Mouse (Mus musculus): ENCODE results near the gene Krt222. TPM values are rescaled to one million over a fixed set of nuclear protein-coding genes. Genes with fewer than 3 reads are reported as not detected.

Gene Krt222
- total RNA-seq, 2 experiments from 2014 or later = 31.1 to 32.0 TPM

DNA sequence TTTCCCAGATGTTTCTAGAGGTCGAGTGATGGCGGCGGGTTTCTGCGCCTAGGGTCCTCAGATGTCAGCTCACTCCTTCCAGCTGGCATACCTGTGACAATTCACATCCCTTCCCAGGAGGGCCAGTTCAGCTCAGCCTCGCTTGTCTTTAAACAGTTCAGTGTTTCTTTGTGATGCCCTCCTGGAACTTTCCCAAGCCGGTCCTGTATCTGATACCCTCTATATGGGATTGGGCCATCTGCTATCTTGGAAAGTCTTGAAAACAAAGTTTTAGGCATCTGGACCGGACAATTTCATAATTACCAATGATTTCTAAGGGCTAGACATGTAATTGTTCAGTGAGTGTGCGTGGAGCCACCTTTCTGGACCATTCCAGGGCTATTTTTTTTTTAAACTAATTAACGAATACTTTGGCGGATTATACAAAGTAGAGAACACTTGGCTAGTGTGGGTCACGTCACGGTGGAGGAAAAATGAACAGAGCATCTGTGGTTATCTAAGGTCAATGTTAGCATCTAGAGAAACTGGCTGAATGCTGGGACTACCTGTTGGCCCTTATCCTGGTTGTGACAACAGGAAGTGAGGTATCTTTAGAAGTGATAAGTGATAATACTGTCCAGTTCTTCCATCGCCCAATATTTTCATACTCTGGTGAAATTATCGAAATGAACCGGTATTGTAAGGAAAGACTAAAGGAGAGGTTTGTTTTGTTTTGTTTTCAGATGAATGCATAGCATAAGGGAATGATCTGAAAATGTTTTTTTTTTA lies 12.7 kb downstream of the Krt222 start:
- no peak for TF ChIP-seq CTCF (IDR thresholded peaks at IDR 0.05)
- DNase-seq (ENCODE audit: extremely low spot score in 1 of 2, low spot score in 2 of 2) = no peak
- Histone ChIP-seq H3K27ac (peak overlapping the region; percentile 98), H3K4me3 (peak overlapping the region; percentile 90)
- intact Hi-C loops (cut with DNase I) = no loop called here

GRCm38 (mm10) chr11:99230261-99231048 lies 13.4 kb downstream of the Krt222 start, which contains the start of gene Smarce1:
Gene Smarce1, minus strand, starts transcription at chr11:99231017.
- peak; percentile 77 to 83 for DNase-seq (ENCODE audit: extremely low spot score in 1 of 2, low spot score in 2 of 2)
- Histone ChIP-seq H3K4me3 (peak within 1 kb of the TSS; percentile 90), H3K27ac (peak within 1 kb of the TSS; percentile 98)
- intact Hi-C loops (cut with DNase I) = no loop called here
- no peak for TF ChIP-seq CTCF (IDR thresholded peaks at IDR 0.05)

DNA sequence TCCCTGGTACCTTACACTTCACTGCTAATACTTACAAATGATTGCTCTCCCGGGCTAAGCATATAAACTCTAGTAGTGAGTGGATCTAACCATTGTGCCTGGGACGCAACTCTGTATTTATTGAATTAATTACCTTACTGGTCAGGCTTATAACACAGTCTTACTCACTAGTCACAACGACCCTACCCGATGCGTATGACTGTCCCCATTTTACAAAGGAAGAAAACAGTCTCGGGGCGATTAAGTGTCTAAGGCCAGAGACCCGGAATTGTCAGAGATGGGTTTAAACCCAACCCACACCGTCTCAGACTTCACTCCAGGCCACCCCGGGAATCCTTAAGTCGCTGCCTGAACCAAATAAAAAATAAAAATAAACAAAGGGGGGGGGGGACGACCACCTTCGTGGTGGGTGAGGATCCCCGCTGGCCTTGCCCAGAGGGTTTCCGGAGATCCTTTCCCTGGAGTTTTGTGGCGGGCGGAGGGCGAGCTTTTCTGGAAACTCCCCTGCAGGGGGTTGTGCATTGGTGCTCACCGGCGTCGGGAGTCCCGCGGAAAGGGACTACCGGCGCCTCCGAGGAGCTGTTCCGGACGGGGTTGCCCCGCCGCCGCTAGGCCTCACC lies 14.1 kb downstream of the Krt222 start:
- H3K27ac ChIP-seq = peak overlapping the region; percentile 98
- intact Hi-C loops (cut with DNase I) = loop anchor here (10.0 kb wide), 1 partner anchor 1085 kb away; the partner anchor contains the start of gene Eif1
- no peak for TF ChIP-seq CTCF (IDR thresholded peaks at IDR 0.05)
- no peak for DNase-seq (ENCODE audit: extremely low spot score in 1 of 2, low spot score in 2 of 2)
- H3K4me3 ChIP-seq = peak overlapping the region; percentile 90

DNA sequence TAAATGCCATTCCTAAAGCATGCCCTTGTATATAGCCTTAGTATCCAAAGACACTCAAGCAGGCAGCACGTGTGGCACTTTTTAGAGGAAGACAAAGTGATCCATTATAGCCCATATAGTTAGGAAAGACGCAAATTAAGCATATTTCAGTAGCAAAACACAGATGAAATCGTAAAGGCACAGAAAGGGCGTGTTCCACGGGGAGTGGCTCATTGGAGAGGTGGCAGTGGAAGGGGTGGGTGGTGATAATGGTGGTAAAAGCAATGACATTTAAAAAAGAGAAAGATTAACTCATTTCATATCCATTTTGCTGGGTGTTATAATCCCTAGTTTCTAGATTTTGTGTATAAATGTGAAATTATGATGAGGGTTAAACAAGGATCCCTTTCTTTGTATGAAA lies 17.6 kb downstream of the Krt222 start:
- intact Hi-C loops (cut with DNase I) = loop anchor here (10.0 kb wide), 1 partner anchor 1089 kb away; the partner anchor contains the start of gene Eif1
- DNase-seq (ENCODE audit: extremely low spot score in 1 of 2, low spot score in 2 of 2) = no peak
- TF ChIP-seq CTCF (IDR thresholded peaks at IDR 0.05) = no peak
- no peak overlapping the region for H3K4me3 ChIP-seq
- H3K27ac ChIP-seq = no peak overlapping the region

DNA sequence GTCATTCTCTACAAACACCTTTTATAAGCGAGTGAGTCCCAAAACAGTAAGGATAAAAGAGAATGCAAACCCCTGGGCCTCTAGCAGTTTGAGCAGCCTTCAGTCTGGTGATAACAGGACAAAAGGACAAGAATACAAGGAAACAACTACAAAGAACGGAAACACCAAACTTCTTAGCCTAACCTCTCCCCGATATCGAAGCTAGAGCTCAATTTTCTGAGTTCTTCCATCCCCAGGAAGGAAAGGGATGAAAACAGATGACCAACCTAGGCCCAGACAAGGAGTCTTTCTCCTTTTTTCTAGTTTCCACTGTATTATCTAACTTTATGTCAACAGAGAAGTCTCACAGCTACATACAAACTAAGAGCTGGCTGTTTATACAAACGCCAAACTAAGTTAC lies 20.6 kb downstream of the Krt222 start:
- intact Hi-C loops (cut with DNase I) = loop anchor here (10.0 kb wide), 1 partner anchor 1091 kb away; the partner anchor contains the start of gene Eif1
- no peak overlapping the region for H3K27ac ChIP-seq
- DNase-seq (ENCODE audit: extremely low spot score in 1 of 2, low spot score in 2 of 2) = no peak
- no peak overlapping the region for H3K4me3 ChIP-seq
- TF ChIP-seq CTCF (IDR thresholded peaks at IDR 0.05) = no peak

- no peak for TF ChIP-seq CTCF (IDR thresholded peaks at IDR 0.05)
- intact Hi-C loops (cut with DNase I) = loop anchor here (10.0 kb wide), 1 partner anchor 1093 kb away; the partner anchor contains the start of gene Eif1
Measured at GRCm38 (mm10) chr11:99221811-99222210, 22.1 kb downstream of the Krt222 start.

GRCm38 (mm10) chr11:99217248-99217986 lies 26.5 kb downstream of the Krt222 start:
- TF ChIP-seq CTCF (IDR thresholded peaks at IDR 0.05) = peak; percentile 23
- H3K4me3 ChIP-seq = no peak overlapping the region
- no peak overlapping the region for H3K27ac ChIP-seq
- no peak for DNase-seq (ENCODE audit: extremely low spot score in 1 of 2, low spot score in 2 of 2)
- intact Hi-C loops (cut with DNase I) = no loop called here

More at GRCm38 (mm10) chr11:99221811-99222210, 22.1 kb downstream of the Krt222 start:
- H3K4me3 ChIP-seq = no peak overlapping the region
- DNase-seq (ENCODE audit: extremely low spot score in 1 of 2, low spot score in 2 of 2) = no peak
- no peak overlapping the region for H3K27ac ChIP-seq

DNA sequence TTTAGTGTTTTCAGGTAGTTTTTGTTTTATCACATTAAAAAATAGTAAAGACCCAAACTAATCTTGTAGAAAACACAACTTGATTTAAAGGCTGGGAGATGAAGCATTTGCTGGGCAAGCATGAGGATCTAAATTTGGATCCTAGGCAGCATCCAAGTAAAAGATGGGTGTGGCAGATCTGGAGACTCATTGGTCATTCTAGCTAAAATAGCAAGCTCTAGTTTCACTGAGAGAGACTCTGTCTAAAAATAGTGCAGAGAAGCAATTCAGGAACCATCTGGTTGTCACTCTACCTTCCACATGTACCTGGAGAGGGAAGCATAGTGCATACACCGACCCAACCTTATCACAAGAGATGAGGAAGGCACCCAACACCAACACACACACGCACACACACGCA lies 27.7 kb downstream of the Krt222 start:
- Histone ChIP-seq H3K27ac (no peak overlapping the region), H3K4me3 (no peak overlapping the region)
- no peak for DNase-seq (ENCODE audit: extremely low spot score in 1 of 2, low spot score in 2 of 2)
- no peak for TF ChIP-seq CTCF (IDR thresholded peaks at IDR 0.05)
- intact Hi-C loops (cut with DNase I) = no loop called here

DNA sequence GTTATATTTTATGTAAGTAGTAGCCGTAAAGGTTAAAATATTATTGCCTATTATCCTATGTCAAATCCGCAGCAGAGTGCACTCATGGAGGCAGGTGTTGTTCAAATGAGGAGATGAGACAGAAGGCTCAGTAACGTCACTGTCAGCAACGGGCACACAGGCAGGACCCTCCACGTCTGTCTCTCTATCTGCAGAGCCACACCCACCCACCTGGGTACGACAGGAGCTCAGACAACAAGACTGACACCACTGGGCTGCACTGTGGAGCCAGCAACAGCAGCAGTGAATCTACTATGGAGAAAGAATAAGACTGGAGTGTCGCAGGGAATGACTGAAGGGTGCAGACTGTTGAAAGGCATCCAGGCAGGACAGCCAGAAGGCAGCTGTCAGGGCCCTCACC lies 31.2 kb downstream of the Krt222 start:
- DNase-seq (ENCODE audit: extremely low spot score in 1 of 2, low spot score in 2 of 2) = no peak
- intact Hi-C loops (cut with DNase I) = no loop called here
- Histone ChIP-seq H3K27ac (no peak overlapping the region), H3K4me3 (no peak overlapping the region)
- TF ChIP-seq CTCF (IDR thresholded peaks at IDR 0.05) = no peak

DNA sequence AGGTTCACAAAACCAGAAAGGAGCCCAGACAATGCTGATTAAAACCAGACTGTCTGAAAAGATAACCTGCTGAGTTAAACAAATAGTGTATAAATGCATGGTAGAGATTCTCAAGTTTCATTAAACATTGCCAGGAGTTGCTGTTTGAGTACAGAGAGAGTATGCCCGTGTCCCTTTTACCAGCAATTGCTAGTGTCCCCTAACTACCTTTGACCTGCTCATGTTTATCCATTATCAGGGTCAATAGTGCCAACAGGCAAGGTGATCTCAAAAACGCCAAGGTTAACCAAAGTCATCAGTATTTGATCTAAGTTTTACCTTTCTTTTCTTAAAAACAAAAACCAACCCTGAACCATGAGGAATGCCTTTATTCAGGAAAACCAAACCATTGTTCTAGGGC lies 31.9 kb downstream of the Krt222 start:
- no peak for TF ChIP-seq CTCF (IDR thresholded peaks at IDR 0.05)
- Histone ChIP-seq H3K4me3 (no peak overlapping the region), H3K27ac (no peak overlapping the region)
- intact Hi-C loops (cut with DNase I) = no loop called here
- no peak for DNase-seq (ENCODE audit: extremely low spot score in 1 of 2, low spot score in 2 of 2)

- H3K4me3 ChIP-seq = no peak overlapping the region
- intact Hi-C loops (cut with DNase I) = no loop called here
- TF ChIP-seq CTCF (IDR thresholded peaks at IDR 0.05) = no peak
- no peak for DNase-seq (ENCODE audit: extremely low spot score in 1 of 2, low spot score in 2 of 2)
- H3K27ac ChIP-seq = no peak overlapping the region
Measured at GRCm38 (mm10) chr11:99208105-99208669, 35.7 kb downstream of the Krt222 start.

Measured in left cerebral cortex, adult 2 months (tissue).